7 mouse cellular contexts compared by ENCODE assay signal in genomic region chr4:118179467-118180300, GRCm38 (mm10). TPM values are rescaled to one million over a fixed set of nuclear protein-coding genes. Genes with fewer than 3 reads are reported as not detected.
DNase-seq lines count a peak whose midpoint lies in the region; ATAC-seq and TF ChIP-seq lines count a peak whose summit lies in the region.

Gene Kdm4a, minus strand, starts transcription at chr4:118180043.

- peak; percentile 80; the same call in 1 of the 2 replicates for TF ChIP-seq POLR2A in small intestine, adult 2 months (IDR thresholded peaks at IDR 0.05; ENCODE audit: low read depth, low read length)

- peak within 1 kb of the TSS; percentile 75 for H3K9ac ChIP-seq in intestine, postnatal 0 days (ENCODE audit: low read depth, low read length)
- H3K9ac ChIP-seq in midbrain, embryonic 12.5 days (replicated peaks): peak within 1 kb of the TSS; percentile 84

- H3K4me2 ChIP-seq in intestine, postnatal 0 days (replicated peaks; ENCODE audit: low read depth): peak within 1 kb of the TSS; percentile 76
- peak within 1 kb of the TSS; percentile 60 for H3K4me2 ChIP-seq in midbrain, embryonic 12.5 days (replicated peaks)

- peak; percentile 93 for DNase-seq in adrenal gland, postnatal 10 days
- peak; percentile 95 for DNase-seq in embryonic facial prominence, embryonic 10.5 days (ENCODE audit: low spot score)
- DNase-seq in gonadal fat pad, adult 2 months (ENCODE audit: low read depth): peak; percentile 97
- DNase-seq in left cerebral cortex, postnatal 4 days: peak; percentile 96

- ATAC-seq in intestine, postnatal 0 days: peak; percentile 100
- peak; percentile 100 for ATAC-seq in midbrain, embryonic 12.5 days (ENCODE audit: low FRiP score, low read depth)

- H3K4me3 ChIP-seq in embryonic facial prominence, embryonic 10.5 days: peak within 1 kb of the TSS; percentile 89
- peak within 1 kb of the TSS; percentile 67 for H3K4me3 ChIP-seq in intestine, postnatal 0 days (ENCODE audit: low read depth, low read length)
- H3K4me3 ChIP-seq in midbrain, embryonic 12.5 days: peak within 1 kb of the TSS; percentile 80
- peak within 1 kb of the TSS; percentile 87 for H3K4me3 ChIP-seq in small intestine, adult 2 months (ENCODE audit: low read depth, low read length)

- 0 out of 2 replicates have a peak, but pooled peaks have one; percentile 10 for TF ChIP-seq CTCF in intestine, postnatal 0 days (IDR thresholded peaks at IDR 0.05; ENCODE audit: low read depth)
- no peak for TF ChIP-seq CTCF in small intestine, adult 2 months (IDR thresholded peaks at IDR 0.05; ENCODE audit: extremely low read depth, insufficient read length, insufficient replicate concordance, low read depth, low read length)

- intact Hi-C loops in left cerebral cortex, postnatal 4 days (cut with DNase I): no loop called here

- peak within 1 kb of the TSS; percentile 95 for H3K27ac ChIP-seq in embryonic facial prominence, embryonic 10.5 days (replicated peaks)
- H3K27ac ChIP-seq in intestine, postnatal 0 days (ENCODE audit: low read depth, low read length): peak within 1 kb of the TSS; percentile 89
- H3K27ac ChIP-seq in midbrain, embryonic 12.5 days (replicated peaks): peak within 1 kb of the TSS; percentile 98
- H3K27ac ChIP-seq in small intestine, adult 2 months (ENCODE audit: insufficient read depth, low read depth, low read length): peak within 1 kb of the TSS; percentile 97

- H3K9me3 ChIP-seq in embryonic facial prominence, embryonic 10.5 days: no peaks in the 10 kb centered on the region
- no peaks in the 10 kb centered on the region for H3K9me3 ChIP-seq in intestine, postnatal 0 days (ENCODE audit: control insufficient read depth)
- H3K9me3 ChIP-seq in midbrain, embryonic 12.5 days: no peaks in the 10 kb centered on the region

- peaks cover 28% of the 10 kb centered on the region for H3K36me3 ChIP-seq in embryonic facial prominence, embryonic 10.5 days (replicated peaks)
- H3K36me3 ChIP-seq in intestine, postnatal 0 days (ENCODE audit: control insufficient read depth, insufficient read depth): peaks cover 27% of the 10 kb centered on the region
- H3K36me3 ChIP-seq in midbrain, embryonic 12.5 days: peaks cover 28% of the 10 kb centered on the region
- H3K36me3 ChIP-seq in small intestine, adult 2 months (ENCODE audit: control insufficient read depth, insufficient read depth, low read length): peaks cover 24% of the 10 kb centered on the region

- H3K4me1 ChIP-seq in embryonic facial prominence, embryonic 10.5 days: peaks cover 16% of the 10 kb centered on the region
- H3K4me1 ChIP-seq in intestine, postnatal 0 days (replicated peaks; ENCODE audit: control insufficient read depth, insufficient read depth, low read length): peaks cover 7% of the 10 kb centered on the region; the same call in 1 of the 2 replicates
- H3K4me1 ChIP-seq in midbrain, embryonic 12.5 days: peaks cover 11% of the 10 kb centered on the region
- no peaks in the 10 kb centered on the region; the same call in 1 of the 2 replicates for H3K4me1 ChIP-seq in small intestine, adult 2 months (ENCODE audit: control insufficient read depth, insufficient read depth, insufficient read length, low read length)

- H3K27me3 ChIP-seq in embryonic facial prominence, embryonic 10.5 days (replicated peaks; ENCODE audit: low read depth, poor library complexity, severe bottlenecking): no peaks in the 10 kb centered on the region
- no peaks in the 10 kb centered on the region for H3K27me3 ChIP-seq in intestine, postnatal 0 days (replicated peaks; ENCODE audit: control insufficient read depth, insufficient read depth, low read length)
- H3K27me3 ChIP-seq in midbrain, embryonic 12.5 days: no peaks in the 10 kb centered on the region
- no peaks in the 10 kb centered on the region for H3K27me3 ChIP-seq in small intestine, adult 2 months (ENCODE audit: control insufficient read depth, insufficient read depth, low read length)

- under 1% methylated on average over 38 of the region's 38 CpGs for WGBS in embryonic facial prominence, embryonic 10.5 days
- under 1% methylated on average over 38 of the region's 38 CpGs for WGBS in intestine, postnatal 0 days
- WGBS in midbrain, embryonic 12.5 days: under 1% methylated on average over 37 of the region's 38 CpGs
- under 1% methylated on average over 38 of the region's 38 CpGs for WGBS in small intestine, adult 2 months

RNA-seq across cellular contexts. Expression of gene Kdm4a, which starts in this region (rescaled TPM):
- total RNA-seq in adrenal gland, postnatal 10 days (2021): 10 to 100 TPM; 34.6 to 47.5 TPM
- polyA plus RNA-seq in embryonic facial prominence, embryonic 10.5 days (2016; fragmentation: Nextera tagmentation; extraction: Ambion mirVana): 33.4 and 36.6 TPM in 2 replicates
- polyA plus RNA-seq in gonadal fat pad, adult 2 months (2012; rRNA removed): 34.3 and 39.0 TPM in 2 replicates
- 11.6 and 13.1 TPM in 2 replicates for polyA plus RNA-seq in intestine, postnatal 0 days (2015; fragmentation: Nextera tagmentation; extraction: Ambion mirVana)
- total RNA-seq in left cerebral cortex, postnatal 4 days (2021): 10 to 100 TPM; 88.8 to 91.8 TPM
- 57.0 and 57.2 TPM in 2 replicates for polyA plus RNA-seq in midbrain, embryonic 12.5 days (2016; fragmentation: Nextera tagmentation; extraction: Ambion mirVana)
- 9.9 and 21.9 TPM in 2 replicates for polyA plus RNA-seq in small intestine, adult 2 months (2012; rRNA removed)

Comparison
In these comparisons a context has a peak if more than half of its experiments do, and no peak if none do; other contexts are left out.
1. Peak in every context shown above with its lines: DNase-seq, ATAC-seq, H3K4me3 ChIP-seq and H3K27ac ChIP-seq.